Mouse (Mus musculus): Measurements from ENCODE around the gene Fam180a. TPM values are rescaled to one million over a fixed set of nuclear protein-coding genes. Genes with fewer than 3 reads are reported as not detected.

The Fam180a gene
- polyA plus RNA-seq, 2 experiments: 0.02 to 0.11 TPM

GRCm38 (mm10) chr6:35271868-35272765, 53.8 kb downstream of the Fam180a start:
- Histone ChIP-seq H3K27me3 (ENCODE audit: control insufficient read depth, insufficient read depth, low read length) (no peaks in the 10 kb centered on the region; the same call in 1 of the 2 replicates), H3K4me1 (replicated peaks; ENCODE audit: control insufficient read depth in 2 of 2, insufficient read depth in 2 of 2, low read length in 1 of 2) (peaks cover 5% of the 10 kb centered on the region in 2 experiments; a peak in 3 of 4 replicates), H3K4me2 (ENCODE audit: low read depth) (no peak overlapping the region), H3K36me3 (replicated peaks; ENCODE audit: control insufficient read depth, insufficient read depth, low read depth) (no peaks in the 10 kb centered on the region), H3K9ac (replicated peaks) (no peak overlapping the region), H3K4me3 (ENCODE audit: insufficient read depth in 1 of 2, low read depth in 2 of 2, low read length in 2 of 2) (no peak overlapping the region), H3K27ac (no peak overlapping the region), H3K9me3 (ENCODE audit: control insufficient read depth, low read length) (no peaks in the 10 kb centered on the region)
- ATAC-seq (ENCODE audit: insufficient read depth) (no peak), DNase-seq (ENCODE audit: low read depth in 3 of 3, low spot score in 3 of 3) (no peak)
- no peak for TF ChIP-seq EP300 (IDR thresholded peaks at IDR 0.05; ENCODE audit: low read depth)
- TF ChIP-seq CTCF (IDR thresholded peaks at IDR 0.05; ENCODE audit: low read depth): no peak
- 75% methylated on average over 20 of the region's 20 CpGs for WGBS (ENCODE audit: insufficient replicate concordance)

GRCm38 (mm10) chr6:35271094-35271855, 54.7 kb downstream of the Fam180a start:
- 76% methylated on average over 12 of the region's 12 CpGs for WGBS (ENCODE audit: insufficient replicate concordance)
- no peak overlapping the region for H3K27ac ChIP-seq
- no peak for TF ChIP-seq EP300 (IDR thresholded peaks at IDR 0.05; ENCODE audit: low read depth)
- no peak for TF ChIP-seq CTCF (IDR thresholded peaks at IDR 0.05; ENCODE audit: low read depth)

GRCm38 (mm10) chr6:35269643-35270042, 56.3 kb downstream of the Fam180a start:
- Histone ChIP-seq H3K9me3 (ENCODE audit: control insufficient read depth, low read length) (no peaks in the 10 kb centered on the region), H3K4me2 (ENCODE audit: low read depth) (no peak overlapping the region), H3K4me3 (ENCODE audit: insufficient read depth in 1 of 2, low read depth in 2 of 2, low read length in 2 of 2) (no peak overlapping the region), H3K27me3 (ENCODE audit: control insufficient read depth, insufficient read depth, low read length) (no peaks in the 10 kb centered on the region), H3K27ac (no peak overlapping the region), H3K9ac (replicated peaks) (no peak overlapping the region), H3K36me3 (replicated peaks; ENCODE audit: control insufficient read depth, insufficient read depth, low read depth) (no peaks in the 10 kb centered on the region), H3K4me1 (replicated peaks; ENCODE audit: control insufficient read depth in 2 of 2, insufficient read depth in 2 of 2, low read length in 1 of 2) (peaks cover 5% of the 10 kb centered on the region in 2 experiments; a peak in 3 of 4 replicates)
- no peak for ATAC-seq (ENCODE audit: insufficient read depth)
- TF ChIP-seq CTCF (IDR thresholded peaks at IDR 0.05; ENCODE audit: low read depth): no peak
- TF ChIP-seq EP300 (IDR thresholded peaks at IDR 0.05; ENCODE audit: low read depth): no peak
- no peak for DNase-seq (ENCODE audit: low read depth in 3 of 3, low spot score in 3 of 3)
- WGBS (ENCODE audit: insufficient replicate concordance): 60% methylated on average over 13 of the region's 13 CpGs

More at GRCm38 (mm10) chr6:35271094-35271855, 54.7 kb downstream of the Fam180a start:
- no peaks in the 10 kb centered on the region; the same call in 1 of the 2 replicates for H3K27me3 ChIP-seq (ENCODE audit: control insufficient read depth, insufficient read depth, low read length)
- no peak overlapping the region for H3K9ac ChIP-seq (replicated peaks)
- ATAC-seq (ENCODE audit: insufficient read depth) (no peak), DNase-seq (ENCODE audit: low read depth in 3 of 3, low spot score in 3 of 3) (no peak)
- no peak overlapping the region for H3K4me3 ChIP-seq (ENCODE audit: insufficient read depth in 1 of 2, low read depth in 2 of 2, low read length in 2 of 2)
- no peaks in the 10 kb centered on the region for H3K9me3 ChIP-seq (ENCODE audit: control insufficient read depth, low read length)
- H3K4me2 ChIP-seq (ENCODE audit: low read depth): no peak overlapping the region
- H3K4me1 ChIP-seq (replicated peaks; ENCODE audit: control insufficient read depth in 2 of 2, insufficient read depth in 2 of 2, low read length in 1 of 2): peaks cover 5% of the 10 kb centered on the region in 2 experiments; a peak in 3 of 4 replicates
- H3K36me3 ChIP-seq (replicated peaks; ENCODE audit: control insufficient read depth, insufficient read depth, low read depth): no peaks in the 10 kb centered on the region

GRCm38 (mm10) chr6:35268711-35269110, 57.2 kb downstream of the Fam180a start:
- no peak overlapping the region for H3K27ac ChIP-seq
- H3K4me1 ChIP-seq (replicated peaks; ENCODE audit: control insufficient read depth in 2 of 2, insufficient read depth in 2 of 2, low read length in 1 of 2): peaks cover 5% of the 10 kb centered on the region in 2 experiments; a peak in 3 of 4 replicates
- H3K4me3 ChIP-seq (ENCODE audit: insufficient read depth in 1 of 2, low read depth in 2 of 2, low read length in 2 of 2): no peak overlapping the region
- no peaks in the 10 kb centered on the region for H3K9me3 ChIP-seq (ENCODE audit: control insufficient read depth, low read length)
- TF ChIP-seq EP300 (IDR thresholded peaks at IDR 0.05; ENCODE audit: low read depth) (no peak), CTCF (IDR thresholded peaks at IDR 0.05; ENCODE audit: low read depth) (no peak)
- 85% methylated on average over 13 of the region's 13 CpGs for WGBS (ENCODE audit: insufficient replicate concordance)
- no peaks in the 10 kb centered on the region; the same call in 1 of the 2 replicates for H3K36me3 ChIP-seq (replicated peaks; ENCODE audit: control insufficient read depth, insufficient read depth, low read depth)
- DNase-seq (ENCODE audit: low read depth in 3 of 3, low spot score in 3 of 3) (no peak), ATAC-seq (ENCODE audit: insufficient read depth) (no peak)
- H3K4me2 ChIP-seq (ENCODE audit: low read depth): no peak overlapping the region
- H3K27me3 ChIP-seq (ENCODE audit: control insufficient read depth, insufficient read depth, low read length): no peaks in the 10 kb centered on the region
- no peak overlapping the region for H3K9ac ChIP-seq (replicated peaks)

Measured in liver, embryonic 14.5 days (tissue).